Mouse (Mus musculus): ENCODE measurements at regions not wholly inside any gene's neighbourhood (a gene's known extent, or its start where the extent isn't known, plus 50 kb on each side); places are given as distances from the start of the nearest gene placed in this dataset.

DNA sequence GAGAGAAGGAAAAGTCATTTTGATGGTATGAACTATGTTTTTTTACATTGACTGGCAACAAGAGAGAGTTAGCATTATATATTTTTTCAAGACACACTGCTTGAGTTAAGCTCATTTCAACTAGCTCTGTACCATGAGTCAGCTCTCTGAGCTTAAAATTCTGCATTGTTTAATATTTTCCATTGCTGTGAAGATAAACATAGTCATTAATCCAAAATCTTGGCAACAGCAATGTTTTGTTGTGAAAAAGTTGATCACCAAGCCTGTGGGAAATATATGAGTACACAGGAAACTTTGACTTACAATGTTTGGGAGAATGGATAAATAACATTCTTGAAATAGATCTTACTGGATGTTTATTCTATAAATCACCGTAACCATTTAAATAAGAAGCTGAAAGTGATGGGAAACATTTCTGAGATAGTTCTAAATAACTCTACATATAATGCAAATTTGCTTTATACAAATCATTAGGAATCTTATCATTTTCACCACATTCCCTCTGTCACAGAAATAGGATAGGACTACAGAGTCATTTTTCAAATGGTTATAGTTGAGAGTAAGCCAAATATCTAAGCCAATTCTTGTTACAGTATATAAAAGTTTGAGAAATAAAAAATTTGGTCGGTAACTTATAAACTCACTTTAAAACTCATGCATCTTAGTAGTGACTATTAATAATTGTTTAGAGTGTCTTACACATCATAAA, 290.2 kb upstream of the C030005K15Rik start:
- Histone ChIP-seq H3K4me3 (ENCODE audit: low read depth, low read length) (no peak overlapping the region), H3K9ac (ENCODE audit: low read length) (no peak overlapping the region), H3K27me3 (ENCODE audit: control insufficient read depth, insufficient read depth, low read length) (no peaks in the 10 kb centered on the region), H3K9me3 (ENCODE audit: control insufficient read depth, low read length) (no peaks in the 10 kb centered on the region), H3K27ac (replicated peaks) (no peak overlapping the region), H3K4me1 (replicated peaks; ENCODE audit: control insufficient read depth, insufficient read depth) (no peaks in the 10 kb centered on the region), H3K36me3 (ENCODE audit: control insufficient read depth, insufficient read depth, low read length) (no peaks in the 10 kb centered on the region), H3K4me2 (replicated peaks; ENCODE audit: low read depth) (no peak overlapping the region)
- TF ChIP-seq EP300 (optimal IDR thresholded peaks at IDR 0.05) (no peak), CTCF (IDR thresholded peaks at IDR 0.05; ENCODE audit: low read depth) (no peak)
- ATAC-seq (ENCODE audit: low FRiP score, low TSS enrichment): no peak
- DNase-seq (ENCODE audit: low spot score): no peak
- WGBS: 48% methylated on average over 2 of the region's 2 CpGs

- TF ChIP-seq EP300 (optimal IDR thresholded peaks at IDR 0.05) (no peak), CTCF (IDR thresholded peaks at IDR 0.05; ENCODE audit: low read depth) (no peak)
- DNase-seq (ENCODE audit: low spot score): no peak
- WGBS: 33% methylated on average over 8 of the region's 8 CpGs
Observed at GRCm38 (mm10) chr10:98029124-98029523, 302.6 kb upstream of the C030005K15Rik start.

DNA sequence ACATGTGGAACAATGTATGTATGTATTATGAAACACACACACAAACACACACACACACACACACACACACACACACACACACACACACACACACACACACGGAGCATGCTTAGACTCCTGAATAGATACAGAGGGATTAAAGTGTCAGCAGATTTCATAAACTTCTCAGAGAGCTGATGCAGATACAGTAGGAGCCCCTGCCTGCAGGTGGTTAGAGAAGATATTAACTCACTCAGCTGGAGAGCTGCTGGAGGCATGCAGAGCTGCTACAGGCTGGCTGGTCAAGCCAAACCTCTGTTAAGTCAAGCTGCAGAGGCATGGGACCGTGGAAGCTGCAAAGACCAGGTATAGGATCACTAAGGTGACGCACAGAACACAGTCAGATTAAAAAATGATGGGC, 303.1 kb upstream of the C030005K15Rik start:
- H3K9ac ChIP-seq (ENCODE audit: low read length): no peak overlapping the region
- TF ChIP-seq CTCF (IDR thresholded peaks at IDR 0.05; ENCODE audit: low read depth) (no peak), EP300 (optimal IDR thresholded peaks at IDR 0.05) (no peak)
- no peak overlapping the region for H3K27ac ChIP-seq (replicated peaks)
- no peak overlapping the region for H3K4me2 ChIP-seq (replicated peaks; ENCODE audit: low read depth)
- ATAC-seq (ENCODE audit: low FRiP score, low TSS enrichment) (no peak), DNase-seq (ENCODE audit: low spot score) (no peak)
- WGBS: 60% methylated on average over 3 of the region's 3 CpGs
- H3K36me3 ChIP-seq (ENCODE audit: control insufficient read depth, insufficient read depth, low read length): no peaks in the 10 kb centered on the region
- no peak overlapping the region for H3K4me3 ChIP-seq (ENCODE audit: low read depth, low read length)
- H3K4me1 ChIP-seq (replicated peaks; ENCODE audit: control insufficient read depth, insufficient read depth): no peaks in the 10 kb centered on the region
- H3K27me3 ChIP-seq (ENCODE audit: control insufficient read depth, insufficient read depth, low read length): no peaks in the 10 kb centered on the region
- H3K9me3 ChIP-seq (ENCODE audit: control insufficient read depth, low read length): no peaks in the 10 kb centered on the region

More at GRCm38 (mm10) chr10:98029124-98029523, 302.6 kb upstream of the C030005K15Rik start:
- H3K4me2 ChIP-seq (replicated peaks; ENCODE audit: low read depth): no peak overlapping the region
- no peak overlapping the region for H3K4me3 ChIP-seq (ENCODE audit: low read depth, low read length)
- no peaks in the 10 kb centered on the region for H3K27me3 ChIP-seq (ENCODE audit: control insufficient read depth, insufficient read depth, low read length)
- no peak overlapping the region for H3K9ac ChIP-seq (ENCODE audit: low read length)
- no peak overlapping the region for H3K27ac ChIP-seq (replicated peaks)
- no peak for ATAC-seq (ENCODE audit: low FRiP score, low TSS enrichment)
- H3K36me3 ChIP-seq (ENCODE audit: control insufficient read depth, insufficient read depth, low read length): no peaks in the 10 kb centered on the region
- no peaks in the 10 kb centered on the region for H3K9me3 ChIP-seq (ENCODE audit: control insufficient read depth, low read length)
- H3K4me1 ChIP-seq (replicated peaks; ENCODE audit: control insufficient read depth, insufficient read depth): no peaks in the 10 kb centered on the region

DNA sequence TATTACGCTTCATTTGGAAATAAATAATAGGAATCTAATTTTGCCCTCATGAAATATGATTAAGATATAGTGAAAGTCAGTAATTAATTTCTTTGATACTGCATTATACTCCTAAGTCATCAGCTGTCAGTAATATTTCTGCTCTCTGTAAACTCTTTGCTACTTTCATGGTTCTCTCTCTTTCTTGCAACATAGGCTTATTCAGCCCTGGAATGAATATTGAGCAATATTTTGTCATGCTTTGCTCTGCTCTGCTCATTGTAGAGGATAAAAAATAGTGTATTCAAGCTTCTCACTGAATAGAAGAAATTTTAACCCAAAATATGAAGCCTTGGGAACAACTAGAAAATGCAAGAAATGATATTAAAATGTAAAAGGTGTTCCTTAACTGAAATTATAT, 306.1 kb upstream of the C030005K15Rik start:
- DNase-seq (ENCODE audit: low spot score) (no peak), ATAC-seq (ENCODE audit: low FRiP score, low TSS enrichment) (no peak)
- TF ChIP-seq CTCF (IDR thresholded peaks at IDR 0.05; ENCODE audit: low read depth): no peak
- no peak for TF ChIP-seq EP300 (optimal IDR thresholded peaks at IDR 0.05)
- H3K4me2 ChIP-seq (replicated peaks; ENCODE audit: low read depth): no peak overlapping the region
- 93% methylated on average over 1 of the region's 1 CpGs for WGBS
- H3K9me3 ChIP-seq (ENCODE audit: control insufficient read depth, low read length): no peaks in the 10 kb centered on the region
- no peaks in the 10 kb centered on the region for H3K36me3 ChIP-seq (ENCODE audit: control insufficient read depth, insufficient read depth, low read length)
- H3K4me3 ChIP-seq (ENCODE audit: low read depth, low read length): no peak overlapping the region
- no peak overlapping the region for H3K27ac ChIP-seq (replicated peaks)
- H3K27me3 ChIP-seq (ENCODE audit: control insufficient read depth, insufficient read depth, low read length): no peaks in the 10 kb centered on the region
- H3K4me1 ChIP-seq (replicated peaks; ENCODE audit: control insufficient read depth, insufficient read depth): no peaks in the 10 kb centered on the region
- no peak overlapping the region for H3K9ac ChIP-seq (ENCODE audit: low read length)

DNA sequence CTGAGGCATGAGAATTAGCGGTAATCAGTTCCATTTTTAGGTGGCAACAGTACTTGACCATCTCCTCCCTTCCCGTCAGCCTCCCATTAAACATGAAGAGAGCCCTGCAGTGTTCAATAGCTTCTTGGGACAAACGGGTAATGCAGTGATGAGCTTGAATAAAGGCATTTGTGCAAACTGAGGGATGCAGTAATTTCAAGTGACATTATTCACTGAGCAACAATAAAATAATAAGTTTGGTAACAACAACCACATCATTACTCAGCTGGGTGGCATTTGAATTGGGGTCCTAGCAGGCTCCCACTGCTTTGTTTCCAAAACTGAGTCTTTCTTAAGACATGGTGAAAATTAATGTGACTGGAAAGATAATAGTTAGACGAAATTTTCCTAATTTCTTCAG, 315.2 kb upstream of the C030005K15Rik start:
- WGBS: 91% methylated on average over 4 of the region's 4 CpGs
- Histone ChIP-seq H3K4me1 (replicated peaks; ENCODE audit: control insufficient read depth, insufficient read depth) (no peaks in the 10 kb centered on the region), H3K36me3 (ENCODE audit: control insufficient read depth, insufficient read depth, low read length) (no peaks in the 10 kb centered on the region), H3K27ac (replicated peaks) (no peak overlapping the region), H3K4me3 (ENCODE audit: low read depth, low read length) (no peak overlapping the region), H3K9me3 (ENCODE audit: control insufficient read depth, low read length) (no peaks in the 10 kb centered on the region), H3K4me2 (replicated peaks; ENCODE audit: low read depth) (no peak overlapping the region), H3K9ac (ENCODE audit: low read length) (no peak overlapping the region), H3K27me3 (ENCODE audit: control insufficient read depth, insufficient read depth, low read length) (no peaks in the 10 kb centered on the region)
- ATAC-seq (ENCODE audit: low FRiP score, low TSS enrichment): no peak
- DNase-seq (ENCODE audit: low spot score): no peak
- TF ChIP-seq CTCF (IDR thresholded peaks at IDR 0.05; ENCODE audit: low read depth) (no peak), EP300 (optimal IDR thresholded peaks at IDR 0.05) (no peak)

GRCm38 (mm10) chr10:98043873-98044272, 317.3 kb upstream of the C030005K15Rik start:
- no peaks in the 10 kb centered on the region for H3K27me3 ChIP-seq (ENCODE audit: control insufficient read depth, insufficient read depth, low read length)
- H3K4me3 ChIP-seq (ENCODE audit: low read depth, low read length): no peak overlapping the region
- TF ChIP-seq CTCF (IDR thresholded peaks at IDR 0.05; ENCODE audit: low read depth) (no peak), EP300 (optimal IDR thresholded peaks at IDR 0.05) (no peak)
- no peaks in the 10 kb centered on the region for H3K9me3 ChIP-seq (ENCODE audit: control insufficient read depth, low read length)
- no peaks in the 10 kb centered on the region for H3K4me1 ChIP-seq (replicated peaks; ENCODE audit: control insufficient read depth, insufficient read depth)
- ATAC-seq (ENCODE audit: low FRiP score, low TSS enrichment) (no peak), DNase-seq (ENCODE audit: low spot score) (no peak)
- no peak overlapping the region for H3K27ac ChIP-seq (replicated peaks)
- H3K36me3 ChIP-seq (ENCODE audit: control insufficient read depth, insufficient read depth, low read length): no peaks in the 10 kb centered on the region
- H3K4me2 ChIP-seq (replicated peaks; ENCODE audit: low read depth): no peak overlapping the region
- H3K9ac ChIP-seq (ENCODE audit: low read length): no peak overlapping the region
- 74% methylated on average over 2 of the region's 2 CpGs for WGBS
